Comparison of ENCODE assay signal across 8 mouse cellular contexts in the genomic region with DNA sequence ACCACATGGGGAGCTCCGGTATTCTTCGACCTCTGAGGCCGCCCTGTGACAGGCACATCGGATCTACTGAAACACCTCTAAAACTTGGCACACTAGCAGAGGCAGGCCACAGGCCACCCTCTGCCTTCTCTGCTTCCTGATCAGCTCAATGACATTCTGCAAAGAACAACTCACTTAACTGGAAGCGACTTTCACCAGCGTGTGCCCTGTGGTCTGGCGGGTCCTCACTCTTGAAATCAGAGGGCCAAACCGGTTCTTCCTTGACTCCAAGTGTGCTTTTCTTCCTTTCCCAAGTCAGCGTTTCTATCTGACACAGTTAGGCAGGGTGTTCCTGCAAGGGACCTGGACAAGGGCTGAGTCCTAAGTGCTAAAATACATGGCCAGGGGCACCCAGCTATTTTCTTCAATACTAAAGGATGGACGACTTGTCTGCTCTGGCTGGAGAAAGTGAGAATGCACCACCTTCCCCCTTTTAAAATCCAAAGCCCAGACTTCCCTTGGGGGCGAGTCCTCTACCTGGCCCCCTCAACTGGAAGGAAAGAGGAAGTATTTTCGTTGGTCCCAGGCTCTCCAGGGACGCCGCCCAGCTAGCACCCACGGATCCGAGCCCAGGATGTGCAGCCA. TPM values are rescaled to one million over a fixed set of nuclear protein-coding genes. Genes with fewer than 3 reads are reported as not detected.
DNase-seq lines count a peak whose midpoint lies in the region; ATAC-seq and TF ChIP-seq lines count a peak whose summit lies in the region.

No protein-coding gene starts in this region.

- H3K4me2 ChIP-seq in midbrain, embryonic 13.5 days (replicated peaks), result peak overlapping the region; percentile 92

- peak overlapping the region; percentile 89 for H3K9ac ChIP-seq in midbrain, embryonic 13.5 days (replicated peaks)

- H3K36me3 ChIP-seq in testis, adult 2 months (ENCODE audit: control insufficient read depth, insufficient read depth, low read length), result no peaks in the 10 kb centered on the region
- no peaks in the 10 kb centered on the region for H3K36me3 ChIP-seq in midbrain, embryonic 13.5 days

- 0 out of 2 replicates have a peak, but pooled peaks cover 2% of the 10 kb centered on the region for H3K9me3 ChIP-seq in midbrain, embryonic 13.5 days

- ATAC-seq in midbrain, embryonic 13.5 days, result peak; percentile 46

- TF ChIP-seq POLR2A in testis, adult 2 months (IDR thresholded peaks at IDR 0.05; ENCODE audit: control insufficient read depth, low read depth, low read length), result no peak

- peak overlapping the region; percentile 94 for H3K4me3 ChIP-seq in testis, adult 2 months (ENCODE audit: control insufficient read depth, low read depth, low read length)
- H3K4me3 ChIP-seq in midbrain, embryonic 13.5 days (replicated peaks), result peak overlapping the region; percentile 83

- H3K27me3 ChIP-seq in testis, adult 2 months (ENCODE audit: control insufficient read depth, insufficient read depth, low read length), result peaks cover 13% of the 10 kb centered on the region
- peaks cover 18% of the 10 kb centered on the region for H3K27me3 ChIP-seq in midbrain, embryonic 13.5 days

- DNase-seq in cerebellum, adult 9-10 months, result peak; percentile 74
- DNase-seq in cerebellum, adult 8-10 months, result no peak
- DNase-seq in testis, postnatal 10 days (ENCODE audit: low spot score), result no peak
- peak; percentile 38 for DNase-seq in kidney, adult 9 months
- DNase-seq in left cerebral cortex, postnatal 4 days, result no peak
- no peak for DNase-seq in thymus, postnatal 0 days (ENCODE audit: low spot score)

- no peak for TF ChIP-seq CTCF in testis, adult 2 months (IDR thresholded peaks at IDR 0.05; ENCODE audit: control insufficient read depth, insufficient read depth, insufficient replicate concordance, low read depth, low read length)

- peaks cover 13% of the 10 kb centered on the region for H3K4me1 ChIP-seq in testis, adult 2 months (ENCODE audit: control insufficient read depth, insufficient read depth, low read length)
- H3K4me1 ChIP-seq in midbrain, embryonic 13.5 days (replicated peaks), result peaks cover 12% of the 10 kb centered on the region

- intact Hi-C loops in left cerebral cortex, postnatal 4 days (cut with DNase I), result no loop called here

- 11% methylated on average over 16 of the region's 16 CpGs for WGBS in midbrain, embryonic 13.5 days

- H3K27ac ChIP-seq in testis, adult 2 months (ENCODE audit: control insufficient read depth, insufficient read depth, low read depth, low read length), result peak overlapping the region; percentile 29; the same call in 1 of the 2 replicates
- peak overlapping the region; percentile 57; the same call in 1 of the 2 replicates for H3K27ac ChIP-seq in midbrain, embryonic 13.5 days

RNA-seq across cellular contexts. Expression of gene Retreg1, which starts 0.4 kb away (rescaled TPM):
- 42.7 and 46.1 TPM in 2 replicates for polyA plus RNA-seq in testis, adult 2 months (2012; rRNA removed)
- polyA plus RNA-seq in midbrain, embryonic 13.5 days (2015; fragmentation: Nextera tagmentation; extraction: Ambion mirVana), result 6.8 TPM in 2 replicates
- 10 to 100 TPM; 28.7 to 30.2 TPM for total RNA-seq in left cerebral cortex, postnatal 4 days (2021)
- 25.4 and 27.3 TPM in 2 replicates for polyA plus RNA-seq in thymus, postnatal 0 days (2015; fragmentation: Nextera tagmentation; extraction: Ambion mirVana)

Comparison
In these comparisons a context has a peak if more than half of its experiments do, and no peak if none do; other contexts are left out.
1. DNase-seq: peak in cerebellum, adult 9-10 months (single experiment) and kidney, adult 9 months (single experiment); none in cerebellum, adult 8-10 months (single experiment), testis, postnatal 10 days (single experiment), left cerebral cortex, postnatal 4 days (single experiment) and thymus, postnatal 0 days (single experiment).